Mouse (Mus musculus) embryonic facial prominence, embryonic 12.5 days (tissue): Measurements from ENCODE around the gene Akr1b7. TPM values are rescaled to one million over a fixed set of nuclear protein-coding genes. Genes with fewer than 3 reads are reported as not detected.
"Not testable (repeated sequence)": the region's sequence is repeated elsewhere in the genome, so short reads cannot be mapped to it uniquely, and the experiment has no call there.

Experiments
- ATAC-seq: fragments of 200-750 bp; cut with Nextera tagmentation; 2 replicates; pipeline ENCODE4 v1.8.0; 2017; ENCODE audit not compliant: insufficient number of reproducible peaks, insufficient read depth, low FRiP score, low TSS enrichment
- H3K27ac ChIP-seq: fragments of 300-500 bp; sonication (generic); 2 replicates; pipeline ENCODE4 v1.5.1; 2016; ENCODE audit warnings: mild to moderate bottlenecking
- H3K27me3 ChIP-seq: fragments of 300-500 bp; sonication (generic); 2 replicates; pipeline ENCODE4 v1.6.1; 2016; ENCODE audit warnings: mild to moderate bottlenecking, moderate library complexity
- H3K36me3 ChIP-seq: fragments of 300-500 bp; sonication (generic); 2 replicates; pipeline ENCODE4 v1.6.1; 2016; ENCODE audit warnings: mild to moderate bottlenecking
- H3K4me1 ChIP-seq: fragments of 300-500 bp; sonication (generic); 2 replicates; pipeline ENCODE4 v1.6.1; 2016
- H3K4me2 ChIP-seq: fragments of 300-500 bp; sonication (generic); replicated peaks from 2 replicates; pipeline ENCODE4 v1.6.1; 2016; ENCODE audit warnings: mild to moderate bottlenecking, moderate library complexity
- H3K4me3 ChIP-seq: fragments of 300-500 bp; sonication (generic); 2 replicates; pipeline ENCODE4 v1.5.1; 2016; ENCODE audit warnings: mild to moderate bottlenecking
- H3K9ac ChIP-seq: fragments of 300-500 bp; sonication (generic); 2 replicates; pipeline ENCODE4 v1.6.1; 2016; ENCODE audit warnings: mild to moderate bottlenecking, moderate library complexity
- H3K9me3 ChIP-seq: fragments of 300-500 bp; sonication (generic); 2 replicates; pipeline ENCODE4 v1.6.1; 2016; ENCODE audit warnings: mild to moderate bottlenecking, moderate library complexity
- WGBS: fragments of 180-500 bp; shearing (Covaris S2); methylation state at CpG from one replicate; pipeline ENCODE4 v1.1.7; 2016; 5-methylcytosine and 5-hydroxymethylcytosine counted together
- polyA plus RNA-seq: library from polyadenylated mRNA; unstranded; fragments of >200 nt; fragmentation: Nextera tagmentation; extraction: Ambion mirVana; gene quantifications from 2 replicates; pipeline ENCODE4 v1.2.1, GENCODE M21; 2016

The Akr1b7 gene
- polyA plus RNA-seq, 1 experiment from 2014 or later: not detected

- H3K27ac ChIP-seq: no peak overlapping the region
- no peak overlapping the region for H3K4me3 ChIP-seq
- no peak overlapping the region for H3K4me2 ChIP-seq
- H3K9me3 ChIP-seq: no peaks in the 10 kb centered on the region
- peaks cover 4% of the 10 kb centered on the region; the same call in 1 of the 2 replicates for H3K4me1 ChIP-seq
- 84% methylated on average over 4 of the region's 4 CpGs for WGBS
- H3K9ac ChIP-seq: no peak overlapping the region
- peaks cover 10% of the 10 kb centered on the region; the same call in 1 of the 2 replicates for H3K36me3 ChIP-seq
- no peak for ATAC-seq
- H3K27me3 ChIP-seq: no peaks in the 10 kb centered on the region
Observed at GRCm38 (mm10) chr6:34388420-34389156, 23.5 kb upstream of the Akr1b7 start.

DNA sequence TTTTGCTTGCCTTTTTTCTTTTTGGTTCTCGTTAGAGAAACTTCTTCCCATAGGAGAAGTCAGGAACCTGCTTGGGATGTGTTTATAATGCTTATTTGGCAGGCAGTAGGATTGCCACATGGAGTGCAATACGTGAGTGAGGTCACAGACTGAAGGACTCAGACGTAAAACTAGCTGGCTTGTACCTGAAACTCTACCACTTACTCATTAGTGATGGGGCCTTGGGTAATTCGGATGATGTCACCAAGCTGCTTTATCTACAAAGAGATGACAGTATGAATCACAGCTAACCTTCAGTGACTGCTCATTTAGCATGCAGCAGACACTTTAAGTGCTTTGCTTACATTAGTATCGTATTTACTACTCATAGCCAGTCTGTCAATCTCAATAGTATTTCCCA lies 16.2 kb upstream of the Akr1b7 start:
- ATAC-seq: no peak
- WGBS: 69% methylated on average over 5 of the region's 5 CpGs
- H3K27me3 ChIP-seq: no peaks in the 10 kb centered on the region
- H3K9me3 ChIP-seq: no peaks in the 10 kb centered on the region
- no peak overlapping the region for H3K27ac ChIP-seq
- no peak overlapping the region for H3K4me2 ChIP-seq
- H3K4me1 ChIP-seq: no peaks in the 10 kb centered on the region
- H3K36me3 ChIP-seq: peaks cover 7% of the 10 kb centered on the region; the same call in 1 of the 2 replicates
- H3K9ac ChIP-seq: no peak overlapping the region
- no peak overlapping the region for H3K4me3 ChIP-seq

DNA sequence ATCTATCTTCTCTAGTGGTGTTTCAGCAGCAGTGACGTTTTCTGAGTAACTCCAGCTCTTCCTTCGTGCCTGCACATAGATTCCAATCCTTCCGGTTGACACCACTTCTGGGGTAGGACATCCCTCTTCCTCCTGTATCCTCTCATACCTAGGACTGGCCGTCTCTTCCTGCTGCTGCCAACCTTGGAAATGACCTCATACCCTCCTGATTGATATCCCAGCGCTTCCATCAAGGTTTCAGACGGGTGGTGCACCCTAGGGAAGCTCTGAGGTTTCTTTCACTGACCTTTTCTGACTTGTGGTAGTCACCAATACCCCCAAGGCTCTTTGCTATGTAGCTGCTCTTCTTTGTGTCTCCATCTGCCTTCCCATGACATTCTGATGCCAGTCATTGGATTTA lies 13.7 kb upstream of the Akr1b7 start:
- no peak for ATAC-seq
- Histone ChIP-seq H3K4me2 (no peak overlapping the region), H3K36me3 (0 out of 2 replicates have a peak, but pooled peaks cover 2% of the 10 kb centered on the region), H3K4me3 (no peak overlapping the region), H3K9ac (no peak overlapping the region), H3K9me3 (no peaks in the 10 kb centered on the region), H3K27me3 (no peaks in the 10 kb centered on the region), H3K4me1 (no peaks in the 10 kb centered on the region), H3K27ac (no peak overlapping the region)
- WGBS: 84% methylated on average over 6 of the region's 6 CpGs

DNA sequence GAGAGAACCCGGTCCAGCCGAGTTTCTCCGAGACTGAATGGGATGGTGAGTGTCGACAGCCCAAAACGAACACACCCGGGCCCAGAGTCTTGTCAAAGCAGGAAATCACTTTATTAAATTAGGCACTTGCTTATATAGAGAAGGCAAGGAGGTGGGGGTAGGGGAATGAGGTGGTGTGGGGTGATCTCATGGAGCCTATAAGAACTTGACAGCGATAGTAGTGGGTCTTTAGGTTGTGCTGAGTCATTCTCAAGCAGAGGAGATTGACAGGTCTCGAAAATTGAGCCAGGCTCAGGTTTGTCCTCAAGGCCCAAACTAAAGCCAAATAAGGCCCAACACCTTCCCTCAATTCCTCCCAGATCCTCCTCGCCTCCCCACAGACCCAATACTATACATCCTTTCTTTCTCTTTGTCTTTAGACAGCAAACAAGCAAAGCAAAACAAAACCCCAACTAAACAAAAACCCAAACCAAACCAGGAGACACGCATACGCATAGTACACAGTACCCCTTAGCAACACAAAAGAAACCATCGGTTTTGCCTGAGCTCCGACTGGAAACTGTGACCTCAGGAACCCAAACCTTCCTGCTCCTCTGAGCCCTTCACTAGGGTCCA lies 12.4 kb upstream of the Akr1b7 start:
- H3K9me3 ChIP-seq: no peaks in the 10 kb centered on the region
- no peak for ATAC-seq
- H3K4me1 ChIP-seq: no peaks in the 10 kb centered on the region
- H3K27ac ChIP-seq: no peak overlapping the region
- H3K4me2 ChIP-seq: no peak overlapping the region
- 78% methylated on average over 13 of the region's 13 CpGs for WGBS
- H3K9ac ChIP-seq: no peak overlapping the region
- H3K36me3 ChIP-seq: 0 out of 2 replicates have a peak, but pooled peaks cover 2% of the 10 kb centered on the region
- H3K27me3 ChIP-seq: no peaks in the 10 kb centered on the region
- no peak overlapping the region for H3K4me3 ChIP-seq

GRCm38 (mm10) chr6:34400696-34401095 lies 11.4 kb upstream of the Akr1b7 start:
- no peak overlapping the region for H3K9ac ChIP-seq
- H3K9me3 ChIP-seq: no peaks in the 10 kb centered on the region
- 0 out of 2 replicates have a peak, but pooled peaks cover 2% of the 10 kb centered on the region for H3K36me3 ChIP-seq
- WGBS: 82% methylated on average over 2 of the region's 2 CpGs
- ATAC-seq: no peak
- no peaks in the 10 kb centered on the region for H3K27me3 ChIP-seq
- H3K4me3 ChIP-seq: no peak overlapping the region
- H3K27ac ChIP-seq: no peak overlapping the region
- no peak overlapping the region for H3K4me2 ChIP-seq
- no peaks in the 10 kb centered on the region for H3K4me1 ChIP-seq

DNA sequence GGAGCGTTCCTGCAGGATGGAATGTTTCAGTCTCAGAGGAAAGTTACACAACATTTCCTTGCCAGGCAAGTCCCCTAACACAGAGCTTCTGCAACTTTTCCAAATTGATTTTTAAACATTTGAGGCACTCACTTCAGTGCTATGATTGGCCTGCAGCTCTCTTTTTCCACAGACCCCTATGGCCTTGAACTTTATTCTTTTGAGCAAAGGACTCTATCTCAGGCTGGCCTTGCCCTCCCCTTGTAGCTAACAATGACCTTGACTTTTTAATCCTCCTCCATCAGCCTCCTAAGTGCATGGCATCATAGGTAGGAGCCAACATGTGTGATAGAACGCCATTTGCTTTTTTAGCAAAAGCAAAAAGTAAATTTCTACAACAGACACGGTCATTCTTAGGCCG lies 5.4 kb upstream of the Akr1b7 start:
- no peak overlapping the region for H3K4me3 ChIP-seq
- H3K27ac ChIP-seq: no peak overlapping the region
- H3K36me3 ChIP-seq: no peaks in the 10 kb centered on the region
- H3K4me2 ChIP-seq: no peak overlapping the region
- no peaks in the 10 kb centered on the region for H3K27me3 ChIP-seq
- no peak overlapping the region for H3K9ac ChIP-seq
- H3K9me3 ChIP-seq: peaks cover 3% of the 10 kb centered on the region; the same call in 1 of the 2 replicates
- WGBS: 92% methylated on average over 4 of the region's 4 CpGs
- no peak for ATAC-seq
- no peaks in the 10 kb centered on the region for H3K4me1 ChIP-seq

- no peaks in the 10 kb centered on the region for H3K36me3 ChIP-seq
- H3K9ac ChIP-seq: no peak overlapping the region
- H3K9me3 ChIP-seq: peaks cover 3% of the 10 kb centered on the region; the same call in 1 of the 2 replicates
- no peak overlapping the region for H3K27ac ChIP-seq
- ATAC-seq: no peak
- WGBS: 77% methylated on average over 10 of the region's 10 CpGs
- no peak overlapping the region for H3K4me3 ChIP-seq
- no peak overlapping the region for H3K4me2 ChIP-seq
- H3K4me1 ChIP-seq: no peaks in the 10 kb centered on the region
- H3K27me3 ChIP-seq: no peaks in the 10 kb centered on the region
Observed at GRCm38 (mm10) chr6:34407403-34407802, 4.7 kb upstream of the Akr1b7 start.

GRCm38 (mm10) chr6:34412688-34413087 lies 554 bp downstream of the Akr1b7 start:
- 64% methylated on average over 1 of the region's 1 CpGs for whole genome bisulfite sequencing
- Histone ChIP-seq H3K36me3 (no peaks in the 10 kb centered on the region), H3K4me3 (no peak overlapping the region), H3K9me3 (no peaks in the 10 kb centered on the region), H3K4me1 (no peaks in the 10 kb centered on the region), H3K27me3 (no peaks in the 10 kb centered on the region), H3K9ac (no peak overlapping the region), H3K4me2 (no peak overlapping the region), H3K27ac (no peak overlapping the region)
- no peak for ATAC-seq

GRCm38 (mm10) chr6:34413386-34413785 lies 1.3 kb downstream of the Akr1b7 start:
- not testable (repeated sequence) for H3K9me3 ChIP-seq, H3K27me3 ChIP-seq, H3K9ac ChIP-seq, H3K4me1 ChIP-seq, H3K4me3 ChIP-seq, ATAC-seq, H3K27ac ChIP-seq, H3K4me2 ChIP-seq, H3K36me3 ChIP-seq
- WGBS: 59% methylated on average over 1 of the region's 1 CpGs

DNA sequence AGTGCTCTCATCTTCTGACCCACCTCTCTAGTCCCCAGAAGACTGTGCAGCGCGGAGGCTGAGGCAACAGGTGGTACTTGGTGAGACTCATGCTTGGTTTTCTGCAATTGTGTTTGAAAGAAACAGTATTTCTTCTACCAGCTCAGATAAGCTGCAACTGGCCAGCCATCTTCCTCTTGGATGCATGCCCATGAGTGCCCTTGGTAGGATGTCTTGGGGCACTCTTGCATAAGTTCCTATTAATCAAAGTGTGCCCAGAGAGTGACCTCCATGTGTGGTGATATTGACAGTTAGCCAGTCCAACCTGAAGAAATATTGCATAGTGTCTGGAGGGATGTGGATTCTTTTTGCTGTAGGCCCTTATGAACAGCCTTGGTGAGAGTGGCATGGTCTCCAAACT lies 4.4 kb downstream of the Akr1b7 start:
- 94% methylated on average over 2 of the region's 2 CpGs for WGBS
- H3K9me3 ChIP-seq: no peaks in the 10 kb centered on the region
- H3K4me2 ChIP-seq: no peak overlapping the region
- H3K4me1 ChIP-seq: no peaks in the 10 kb centered on the region
- no peaks in the 10 kb centered on the region for H3K27me3 ChIP-seq
- no peak overlapping the region for H3K27ac ChIP-seq
- no peak overlapping the region for H3K4me3 ChIP-seq
- no peak overlapping the region for H3K9ac ChIP-seq
- no peak for ATAC-seq
- no peaks in the 10 kb centered on the region for H3K36me3 ChIP-seq

DNA sequence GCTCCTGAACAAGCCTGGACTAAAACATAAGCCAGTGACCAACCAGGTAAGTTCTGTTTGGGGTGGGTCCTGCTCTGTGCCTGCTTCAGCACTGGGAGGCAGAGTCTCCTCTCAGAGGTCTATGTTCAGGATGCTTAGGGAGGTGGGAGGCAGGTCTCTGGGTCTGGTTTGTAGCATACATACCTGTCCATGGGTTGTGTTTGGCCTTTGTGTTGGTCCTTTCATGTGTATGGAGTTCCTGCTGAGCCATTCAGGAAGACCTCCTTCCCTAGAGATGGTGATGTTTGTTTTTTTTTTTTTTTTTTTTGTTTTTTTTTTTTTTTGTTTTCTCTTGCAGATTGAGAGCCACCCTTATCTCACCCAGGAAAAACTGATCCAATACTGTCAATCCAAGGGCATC lies 6.9 kb downstream of the Akr1b7 start:
- no peak for ATAC-seq
- H3K9me3 ChIP-seq: no peaks in the 10 kb centered on the region
- no peak overlapping the region for H3K27ac ChIP-seq
- no peaks in the 10 kb centered on the region for H3K27me3 ChIP-seq
- no peak overlapping the region for H3K4me3 ChIP-seq
- H3K36me3 ChIP-seq: no peaks in the 10 kb centered on the region
- H3K9ac ChIP-seq: no peak overlapping the region
- H3K4me2 ChIP-seq: no peak overlapping the region
- no peaks in the 10 kb centered on the region for H3K4me1 ChIP-seq

- no peak for ATAC-seq
- WGBS: 62% methylated on average over 2 of the region's 2 CpGs
Observed at GRCm38 (mm10) chr6:34439006-34439405, 26.9 kb downstream of the Akr1b7 start.

More at GRCm38 (mm10) chr6:34439006-34439405, 26.9 kb downstream of the Akr1b7 start:
- H3K4me3 ChIP-seq: no peak overlapping the region
- no peaks in the 10 kb centered on the region; the same call in 1 of the 2 replicates for H3K36me3 ChIP-seq
- no peak overlapping the region for H3K4me2 ChIP-seq
- H3K4me1 ChIP-seq: no peaks in the 10 kb centered on the region
- H3K9ac ChIP-seq: no peak overlapping the region
- no peaks in the 10 kb centered on the region for H3K27me3 ChIP-seq
- H3K27ac ChIP-seq: no peak overlapping the region
- no peaks in the 10 kb centered on the region for H3K9me3 ChIP-seq
